Mouse (Mus musculus) stomach, postnatal 0 days (tissue): Measurements from ENCODE around the gene Rxra.

Experiments
- CTCF ChIP-seq: IDR thresholded peaks from 2 replicates; pipeline ENCODE4 v1.5.1; 2016; ENCODE audit warnings: antibody characterized with exemption, low read depth, mild to moderate bottlenecking, moderate library complexity
- EP300 ChIP-seq: optimal IDR thresholded peaks from 2 replicates; pipeline ENCODE3; 2016; ENCODE audit warnings: antibody characterized with exemption

- TF ChIP-seq CTCF = no peak
- no peak for TF ChIP-seq EP300
Measured at GRCm38 (mm10) chr2:27676106-27676477, at the start of gene Rxra.
